Mouse (Mus musculus): ENCODE results near the gene Hacd1. TPM values are rescaled to one million over a fixed set of nuclear protein-coding genes. Genes with fewer than 3 reads are reported as not detected.

Hacd1 gene
- total and polyA plus RNA-seq, 2 experiments from 2014 or later: 51.2 to 83.4 TPM

- DNase-seq (ENCODE audit: low spot score): no peak
- WGBS: 36% methylated on average over 2 of the region's 2 CpGs
- Histone ChIP-seq H3K27ac (ENCODE audit: low read depth, low read length) (no peak overlapping the region), H3K4me2 (ENCODE audit: low read depth, low read length, poor library complexity, severe bottlenecking) (no peak overlapping the region), H3K9me3 (ENCODE audit: low read length) (no peaks in the 10 kb centered on the region), H3K27me3 (ENCODE audit: insufficient read depth, low read length) (no peaks in the 10 kb centered on the region), H3K36me3 (ENCODE audit: insufficient read depth, low read length) (no peaks in the 10 kb centered on the region), H3K4me3 (ENCODE audit: low read depth, low read length) (no peak overlapping the region), H3K9ac (replicated peaks; ENCODE audit: low read length, poor library complexity, severe bottlenecking) (no peak overlapping the region), H3K4me1 (ENCODE audit: insufficient read depth, low read length) (no peaks in the 10 kb centered on the region)
- ATAC-seq (ENCODE audit: low FRiP score): no peak
- TF ChIP-seq CTCF (IDR thresholded peaks at IDR 0.05): no peak
Observed at GRCm38 (mm10) chr2:13956463-13956862, 99.5 kb downstream of the Hacd1 start.

DNA sequence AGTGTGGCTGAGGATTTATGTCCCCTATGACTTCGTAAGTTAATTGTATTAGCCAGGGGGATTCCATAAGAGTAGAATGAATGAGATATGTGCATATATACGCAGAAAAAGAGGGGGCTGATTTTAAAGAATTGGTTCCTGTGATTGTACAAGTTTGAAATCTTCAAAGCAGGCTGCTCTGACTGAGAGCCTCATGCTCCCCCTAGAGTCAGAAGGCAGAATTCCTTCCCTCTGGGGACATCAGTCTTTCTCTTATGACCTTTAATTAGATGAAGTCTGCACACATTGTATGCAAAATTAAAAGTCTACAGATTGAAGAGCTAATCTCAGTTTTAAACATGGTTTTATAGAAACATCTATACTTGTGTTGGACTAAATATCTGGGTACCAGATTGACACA, 117.8 kb downstream of the Hacd1 start:
- no peaks in the 10 kb centered on the region for H3K9me3 ChIP-seq (ENCODE audit: low read length)
- no peak overlapping the region for H3K4me2 ChIP-seq (ENCODE audit: low read depth, low read length, poor library complexity, severe bottlenecking)
- no peak overlapping the region for H3K27ac ChIP-seq (ENCODE audit: low read depth, low read length)
- no peak overlapping the region for H3K4me3 ChIP-seq (ENCODE audit: low read depth, low read length)
- H3K9ac ChIP-seq (replicated peaks; ENCODE audit: low read length, poor library complexity, severe bottlenecking): no peak overlapping the region
- WGBS: 59% methylated on average over 2 of the region's 2 CpGs
- DNase-seq (ENCODE audit: low spot score) (peak; percentile 27), ATAC-seq (ENCODE audit: low FRiP score) (no peak)
- TF ChIP-seq CTCF (IDR thresholded peaks at IDR 0.05): peak; percentile 62
- no peaks in the 10 kb centered on the region; the same call in 1 of the 2 replicates for H3K4me1 ChIP-seq (ENCODE audit: insufficient read depth, low read length)
- no peaks in the 10 kb centered on the region for H3K27me3 ChIP-seq (ENCODE audit: insufficient read depth, low read length)
- no peaks in the 10 kb centered on the region for H3K36me3 ChIP-seq (ENCODE audit: insufficient read depth, low read length)

DNA sequence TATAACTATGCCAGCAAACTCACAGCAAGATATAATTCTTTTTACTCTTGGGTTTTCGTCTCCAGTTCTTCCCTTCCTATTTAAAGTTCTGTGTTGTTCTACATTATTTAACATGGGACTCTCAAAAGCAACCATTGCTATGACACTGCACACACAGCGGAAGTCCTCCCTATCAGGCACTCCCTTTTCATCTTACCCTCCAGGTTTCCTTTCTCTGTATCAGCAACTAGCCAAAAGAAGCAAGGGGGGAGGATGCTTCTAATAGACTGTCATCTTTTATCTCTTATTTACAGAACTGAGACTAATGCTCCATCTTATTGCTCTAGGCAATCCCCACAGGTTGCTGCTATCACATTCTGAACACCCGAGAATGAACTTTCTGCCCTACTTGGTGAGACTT, 120.6 kb downstream of the Hacd1 start:
- Histone ChIP-seq H3K4me3 (ENCODE audit: low read depth, low read length) (no peak overlapping the region), H3K27ac (ENCODE audit: low read depth, low read length) (no peak overlapping the region), H3K4me1 (ENCODE audit: insufficient read depth, low read length) (no peaks in the 10 kb centered on the region; the same call in 1 of the 2 replicates), H3K4me2 (ENCODE audit: low read depth, low read length, poor library complexity, severe bottlenecking) (no peak overlapping the region), H3K27me3 (ENCODE audit: insufficient read depth, low read length) (no peaks in the 10 kb centered on the region), H3K9ac (replicated peaks; ENCODE audit: low read length, poor library complexity, severe bottlenecking) (no peak overlapping the region), H3K36me3 (ENCODE audit: insufficient read depth, low read length) (no peaks in the 10 kb centered on the region), H3K9me3 (ENCODE audit: low read length) (no peaks in the 10 kb centered on the region)
- 0 out of 2 replicates have a peak, but pooled peaks have one; percentile 34 for ATAC-seq (ENCODE audit: low FRiP score)
- no peak for TF ChIP-seq CTCF (IDR thresholded peaks at IDR 0.05)
- 51% methylated on average over 3 of the region's 3 CpGs for WGBS
- DNase-seq (ENCODE audit: low spot score): no peak

DNA sequence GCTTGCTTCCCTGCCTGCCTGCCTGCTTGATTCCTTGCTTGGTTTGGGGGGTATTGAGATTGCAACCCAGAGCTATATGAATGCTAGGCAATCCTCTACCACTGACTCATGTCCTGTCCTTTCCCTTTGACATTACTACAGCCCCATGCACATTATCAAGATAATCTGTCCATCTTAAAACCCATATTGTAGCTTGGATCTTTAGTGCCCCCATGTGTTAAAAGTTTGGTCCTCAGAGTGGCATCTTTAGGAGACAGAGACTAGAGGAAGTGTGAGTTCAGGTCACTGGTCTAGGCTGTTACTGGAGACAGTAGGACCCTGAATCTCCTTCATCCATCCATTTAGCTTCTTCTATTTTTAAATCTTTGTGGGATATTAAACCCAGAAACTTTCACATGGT, 123.7 kb downstream of the Hacd1 start:
- no peak overlapping the region for H3K4me2 ChIP-seq (ENCODE audit: low read depth, low read length, poor library complexity, severe bottlenecking)
- TF ChIP-seq CTCF (IDR thresholded peaks at IDR 0.05): 0 out of 2 replicates have a peak, but pooled peaks have one; percentile 2
- no peak overlapping the region for H3K27ac ChIP-seq (ENCODE audit: low read depth, low read length)
- H3K27me3 ChIP-seq (ENCODE audit: insufficient read depth, low read length): no peaks in the 10 kb centered on the region
- no peak overlapping the region for H3K4me3 ChIP-seq (ENCODE audit: low read depth, low read length)
- H3K9ac ChIP-seq (replicated peaks; ENCODE audit: low read length, poor library complexity, severe bottlenecking): no peak overlapping the region
- H3K36me3 ChIP-seq (ENCODE audit: insufficient read depth, low read length): no peaks in the 10 kb centered on the region
- no peak for ATAC-seq (ENCODE audit: low FRiP score)
- H3K9me3 ChIP-seq (ENCODE audit: low read length): no peaks in the 10 kb centered on the region
- H3K4me1 ChIP-seq (ENCODE audit: insufficient read depth, low read length): no peaks in the 10 kb centered on the region; the same call in 1 of the 2 replicates
- no peak for DNase-seq (ENCODE audit: low spot score)

DNA sequence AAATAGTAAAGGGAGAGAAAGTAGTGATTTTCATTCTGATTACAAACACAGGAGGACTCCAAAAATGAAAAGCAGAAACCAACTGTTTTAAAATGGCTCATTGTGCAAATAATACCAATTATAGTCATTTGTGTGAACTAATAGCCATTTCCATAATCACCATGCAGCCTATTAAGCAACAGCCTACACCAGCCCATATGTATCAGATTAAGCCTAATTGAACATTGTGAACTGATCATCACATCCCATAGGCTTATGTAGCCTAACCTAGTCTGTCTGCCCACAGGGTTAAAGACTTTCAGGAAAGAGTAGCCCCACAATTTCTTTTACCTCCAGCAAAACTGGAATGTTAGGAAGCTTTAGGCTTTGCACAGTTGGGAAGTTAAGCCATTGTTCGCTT, 125.2 kb downstream of the Hacd1 start:
- no peak for TF ChIP-seq CTCF (IDR thresholded peaks at IDR 0.05)
- WGBS: 81% methylated on average over 1 of the region's 1 CpGs
- DNase-seq (ENCODE audit: low spot score): no peak
- no peak overlapping the region for H3K4me2 ChIP-seq (ENCODE audit: low read depth, low read length, poor library complexity, severe bottlenecking)
- H3K27ac ChIP-seq (ENCODE audit: low read depth, low read length): no peak overlapping the region
- no peak overlapping the region for H3K9ac ChIP-seq (replicated peaks; ENCODE audit: low read length, poor library complexity, severe bottlenecking)
- no peaks in the 10 kb centered on the region for H3K27me3 ChIP-seq (ENCODE audit: insufficient read depth, low read length)
- H3K4me1 ChIP-seq (ENCODE audit: insufficient read depth, low read length): no peaks in the 10 kb centered on the region; the same call in 1 of the 2 replicates
- no peaks in the 10 kb centered on the region for H3K9me3 ChIP-seq (ENCODE audit: low read length)
- no peaks in the 10 kb centered on the region for H3K36me3 ChIP-seq (ENCODE audit: insufficient read depth, low read length)
- ATAC-seq (ENCODE audit: low FRiP score): no peak
- no peak overlapping the region for H3K4me3 ChIP-seq (ENCODE audit: low read depth, low read length)

DNA sequence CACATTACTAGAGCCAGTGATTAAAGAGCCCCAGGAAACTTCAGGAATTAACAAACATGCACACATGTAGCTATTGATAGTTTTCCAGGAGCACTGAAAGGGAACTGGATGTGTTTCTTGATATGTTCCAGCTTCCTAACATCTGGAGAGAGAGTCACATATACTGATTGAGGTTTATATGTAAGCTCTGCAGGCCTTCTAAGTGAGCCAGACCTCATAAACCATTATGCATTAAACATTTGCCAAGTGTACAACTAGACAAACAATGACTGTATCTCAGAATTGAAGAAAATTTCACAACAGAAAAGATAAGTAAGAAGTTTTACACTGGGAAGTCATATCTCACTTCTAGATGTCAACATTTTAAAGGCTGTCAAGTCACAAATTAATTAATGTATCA, 167.4 kb downstream of the Hacd1 start:
- Histone ChIP-seq H3K4me3 (ENCODE audit: low read depth, low read length) (no peak overlapping the region), H3K36me3 (ENCODE audit: insufficient read depth, low read length) (no peaks in the 10 kb centered on the region), H3K4me1 (ENCODE audit: insufficient read depth, low read length) (no peaks in the 10 kb centered on the region), H3K9me3 (ENCODE audit: low read length) (no peaks in the 10 kb centered on the region), H3K27ac (ENCODE audit: low read depth, low read length) (no peak overlapping the region), H3K9ac (replicated peaks; ENCODE audit: low read length, poor library complexity, severe bottlenecking) (no peak overlapping the region), H3K4me2 (ENCODE audit: low read depth, low read length, poor library complexity, severe bottlenecking) (no peak overlapping the region), H3K27me3 (ENCODE audit: insufficient read depth, low read length) (no peaks in the 10 kb centered on the region)
- DNase-seq (ENCODE audit: low spot score) (no peak), ATAC-seq (ENCODE audit: low FRiP score) (no peak)
- TF ChIP-seq CTCF (IDR thresholded peaks at IDR 0.05): no peak
